Mouse (Mus musculus) testis, adult 2 months (tissue): ENCODE data around the gene Mfng. TPM values are rescaled to one million over a fixed set of nuclear protein-coding genes. Genes with fewer than 3 reads are reported as not detected.

ENCODE experiments used
- H3K27ac ChIP-seq: fragments of 200-500 bp; 2 replicates; pipeline ENCODE4 v1.5.1; 2012; ENCODE audit warnings: low read depth, low read length; ENCODE audit not compliant: control insufficient read depth, insufficient read depth
- H3K27me3 ChIP-seq: fragments of 200-500 bp; 2 replicates; pipeline ENCODE4 v1.6.1; 2012; ENCODE audit warnings: mild to moderate bottlenecking, low read length, moderate library complexity; ENCODE audit not compliant: control insufficient read depth, insufficient read depth
- H3K36me3 ChIP-seq: fragments of 200-500 bp; 2 replicates; pipeline ENCODE4 v1.6.1; 2012; ENCODE audit warnings: mild to moderate bottlenecking, low read length; ENCODE audit not compliant: control insufficient read depth, insufficient read depth
- H3K4me1 ChIP-seq: fragments of 200-500 bp; 2 replicates; pipeline ENCODE4 v1.6.1; 2012; ENCODE audit warnings: low read length; ENCODE audit not compliant: control insufficient read depth, insufficient read depth
- H3K4me3 ChIP-seq: fragments of 200-500 bp; 2 replicates; pipeline ENCODE4 v1.5.1; 2012; ENCODE audit warnings: low read depth, mild to moderate bottlenecking, low read length, moderate library complexity, mixed read lengths; ENCODE audit not compliant: control insufficient read depth
- CTCF ChIP-seq: fragments of 200-500 bp; IDR thresholded peaks from 2 replicates; pipeline ENCODE4 v1.5.1; 2012; ENCODE audit warnings: low read depth, mild to moderate bottlenecking, inconsistent platforms, low read length, moderate library complexity; ENCODE audit not compliant: control insufficient read depth, insufficient read depth, insufficient replicate concordance
- POLR2A ChIP-seq: fragments of 200-500 bp; IDR thresholded peaks from 2 replicates; pipeline ENCODE4 v1.6.1; 2012; ENCODE audit warnings: low read depth, mild to moderate bottlenecking, inconsistent platforms, low read length, moderate library complexity; ENCODE audit not compliant: control insufficient read depth
- polyA plus RNA-seq: library from polyadenylated mRNA; depleted of rRNA; stranded (reverse); fragments of >200 nt; gene quantifications from 2 replicates; pipeline ENCODE4 v1.2.3, GENCODE M21; 2012

The Mfng gene
- polyA plus RNA-seq, 1 experiment, result 0.75 TPM

DNA sequence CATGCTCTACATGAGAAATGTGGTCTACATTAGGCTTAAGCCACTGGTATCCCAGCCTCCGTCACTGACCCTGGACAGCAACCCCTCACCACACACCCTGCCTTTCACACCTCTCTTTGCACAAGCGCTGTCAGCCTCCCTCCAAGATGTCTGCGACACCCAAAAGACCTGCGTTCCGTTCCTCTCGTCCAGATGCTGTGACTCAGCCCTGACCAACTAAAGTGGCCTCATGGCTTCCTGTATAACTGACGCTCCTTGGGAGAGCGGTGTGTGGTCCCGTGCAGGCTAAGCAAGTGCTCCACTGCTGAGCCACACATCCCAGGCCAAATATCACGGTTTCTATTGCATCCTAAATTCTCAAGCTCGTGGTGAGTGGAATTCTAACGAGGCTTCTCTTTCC, 32.6 kb downstream of the Mfng start:
- Histone ChIP-seq H3K4me3 (no peak overlapping the region), H3K4me1 (no peaks in the 10 kb centered on the region), H3K27me3 (no peaks in the 10 kb centered on the region), H3K36me3 (no peaks in the 10 kb centered on the region), H3K27ac (no peak overlapping the region)
- TF ChIP-seq CTCF (no peak), POLR2A (no peak)

DNA sequence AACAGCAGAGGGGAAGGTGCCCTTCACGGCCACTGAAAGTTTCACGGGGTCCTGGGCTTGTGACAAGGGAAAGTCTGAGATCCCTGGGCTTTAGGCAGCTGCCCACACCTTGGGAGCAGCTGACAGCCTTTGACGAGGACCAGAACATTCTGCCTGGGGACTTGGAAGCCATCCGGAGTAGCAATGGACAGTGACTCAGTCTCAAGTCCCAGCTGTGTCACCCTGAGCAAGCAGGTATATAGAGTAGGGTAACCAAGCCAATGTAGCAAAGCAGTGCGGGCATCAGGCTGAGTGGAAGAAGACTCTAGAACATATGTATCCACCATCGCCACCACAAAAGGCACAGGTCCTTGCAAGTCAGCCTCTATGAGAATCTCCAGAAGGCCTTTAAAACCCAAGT, 36.1 kb downstream of the Mfng start:
- H3K4me1 ChIP-seq, result no peaks in the 10 kb centered on the region
- no peaks in the 10 kb centered on the region for H3K36me3 ChIP-seq
- no peak overlapping the region for H3K4me3 ChIP-seq
- H3K27ac ChIP-seq, result no peak overlapping the region
- no peaks in the 10 kb centered on the region for H3K27me3 ChIP-seq
- TF ChIP-seq CTCF (no peak), POLR2A (no peak)

GRCm38 (mm10) chr15:78736681-78737100, 36.6 kb downstream of the Mfng start:
- Histone ChIP-seq H3K4me1 (no peaks in the 10 kb centered on the region), H3K36me3 (no peaks in the 10 kb centered on the region), H3K4me3 (no peak overlapping the region), H3K27me3 (no peaks in the 10 kb centered on the region), H3K27ac (no peak overlapping the region)
- TF ChIP-seq POLR2A, result no peak
- TF ChIP-seq CTCF, result no peak

DNA sequence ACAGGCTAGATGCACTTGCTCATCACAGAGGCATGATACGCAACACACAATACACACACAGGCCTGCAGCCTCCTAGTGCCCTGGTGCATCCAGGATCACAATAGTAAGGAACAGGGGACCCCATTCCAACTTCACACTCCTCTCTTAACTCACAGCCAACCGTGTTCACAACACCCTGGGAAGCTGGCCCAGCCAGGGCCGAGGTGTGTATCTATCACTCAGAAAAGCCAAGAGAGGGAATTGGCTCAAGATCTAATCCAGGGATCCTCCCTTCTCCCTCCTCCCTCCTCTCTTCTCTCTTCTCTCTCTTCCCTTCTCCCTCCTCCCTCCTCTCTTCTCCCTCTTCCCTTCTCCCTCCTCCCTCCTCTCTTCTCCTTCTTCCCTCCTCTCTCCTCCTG, 37.1 kb downstream of the Mfng start:
- Histone ChIP-seq H3K36me3 (no peaks in the 10 kb centered on the region), H3K4me3 (no peak overlapping the region), H3K27me3 (no peaks in the 10 kb centered on the region), H3K4me1 (no peaks in the 10 kb centered on the region), H3K27ac (no peak overlapping the region)
- no peak for TF ChIP-seq POLR2A
- TF ChIP-seq CTCF, result no peak

GRCm38 (mm10) chr15:78735431-78736180, 37.7 kb downstream of the Mfng start:
- H3K4me3 ChIP-seq, result no peak overlapping the region
- H3K27me3 ChIP-seq, result no peaks in the 10 kb centered on the region
- H3K4me1 ChIP-seq, result no peaks in the 10 kb centered on the region
- no peak overlapping the region for H3K27ac ChIP-seq
- H3K36me3 ChIP-seq, result no peaks in the 10 kb centered on the region
- TF ChIP-seq CTCF, result no peak
- no peak for TF ChIP-seq POLR2A

- no peaks in the 10 kb centered on the region for H3K27me3 ChIP-seq
- no peak overlapping the region for H3K27ac ChIP-seq
- no peaks in the 10 kb centered on the region for H3K36me3 ChIP-seq
- H3K4me1 ChIP-seq, result no peaks in the 10 kb centered on the region
- TF ChIP-seq POLR2A (no peak), CTCF (no peak)
- no peak overlapping the region for H3K4me3 ChIP-seq
These were observed 41.4 kb downstream of the Mfng start for GRCm38 (mm10) chr15:78731830-78732229.

DNA sequence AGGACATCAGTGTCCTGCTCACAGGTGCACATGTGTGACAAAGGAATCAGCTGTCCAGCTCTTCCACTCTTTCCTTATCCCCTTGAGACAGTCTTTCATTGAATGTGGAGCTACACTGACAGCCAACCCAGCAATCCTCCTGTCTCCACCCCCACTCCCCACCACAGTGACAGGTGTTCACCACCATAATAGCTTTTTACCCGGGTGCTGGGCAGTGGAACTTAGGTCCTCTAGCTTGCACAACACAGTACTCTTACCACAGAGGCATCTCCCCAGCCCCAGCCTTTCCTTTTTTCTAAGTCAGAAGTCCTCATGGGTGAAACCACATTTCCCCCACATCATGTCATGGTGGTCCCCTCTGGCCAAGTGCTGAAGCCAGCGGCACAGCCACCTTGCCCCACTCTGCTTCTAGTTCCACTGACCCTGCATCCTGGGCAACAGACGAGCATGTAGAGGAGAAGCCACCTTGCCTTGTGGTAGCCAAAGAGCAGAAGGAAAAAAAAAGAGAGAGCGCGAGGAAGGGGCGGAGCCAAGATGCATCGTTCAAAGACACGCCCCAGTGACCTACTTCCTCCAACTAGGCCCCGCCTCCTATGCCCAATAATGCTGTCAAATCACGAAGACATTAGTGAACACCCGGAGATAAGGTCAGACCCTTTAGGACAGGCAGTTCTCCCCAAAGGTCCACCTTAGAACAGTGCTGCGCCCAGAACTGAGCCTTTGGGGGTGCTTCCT, 42.8 kb downstream of the Mfng start:
- Histone ChIP-seq H3K27me3 (no peaks in the 10 kb centered on the region), H3K27ac (no peak overlapping the region), H3K36me3 (no peaks in the 10 kb centered on the region), H3K4me1 (no peaks in the 10 kb centered on the region), H3K4me3 (no peak overlapping the region)
- TF ChIP-seq POLR2A (no peak), CTCF (no peak)
